Mouse (Mus musculus) natural killer cell, adult 2 months (primary cell): ENCODE measurements around the gene Stap1.

ENCODE experiments used
- DNase-seq, 2 experiments: peaks; one replicate each; pipeline ENCODE4 v3.0.0; 2022; ENCODE audit warnings: low spot score in 2 of 2

The Stap1 gene

DNA sequence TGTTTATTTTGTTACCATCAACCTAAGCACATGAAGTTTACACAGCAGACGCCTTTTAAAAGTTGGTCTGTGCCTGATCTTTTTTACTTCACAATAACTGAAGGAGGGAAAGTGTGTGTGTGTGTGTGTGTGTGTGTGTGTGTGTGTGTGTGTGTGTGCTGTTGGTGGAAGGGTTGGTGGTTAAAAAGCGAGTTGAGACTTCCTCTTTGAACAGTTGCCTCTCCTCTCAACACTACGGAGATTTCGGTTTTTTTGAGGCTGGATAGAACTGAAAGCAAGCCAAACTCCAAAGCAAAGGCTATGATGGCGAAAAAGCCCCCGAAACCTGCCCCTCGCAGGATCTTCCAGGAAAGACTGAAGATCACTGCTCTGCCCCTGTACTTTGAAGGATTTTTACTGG is at the start of gene Stap1:
TSS of gene Stap1 (plus strand) at position 209 of the 400 bp plus-strand sequence.
- peak; percentile 63 to 74 for DNase-seq

DNA sequence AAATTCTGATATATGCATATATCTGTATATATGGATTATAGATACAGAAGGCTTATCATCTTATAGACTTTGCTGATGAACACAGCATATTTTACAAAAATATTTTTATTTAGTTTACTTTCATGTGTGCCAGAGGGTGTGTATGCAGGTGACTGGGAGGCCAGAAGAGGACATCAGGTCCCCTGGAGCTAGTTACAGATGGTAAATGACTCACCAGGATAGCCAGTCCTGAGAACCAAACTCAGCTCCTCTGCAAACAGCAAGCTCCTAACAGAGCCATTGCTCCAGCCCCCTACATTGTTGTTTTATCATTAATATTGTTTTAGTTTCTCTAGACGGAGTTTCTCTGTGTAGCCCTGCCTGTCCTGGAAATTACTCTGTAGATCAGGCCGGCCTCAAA is 41.7 kb upstream of the Stap1 start:
- DNase-seq, result no peak

DNA sequence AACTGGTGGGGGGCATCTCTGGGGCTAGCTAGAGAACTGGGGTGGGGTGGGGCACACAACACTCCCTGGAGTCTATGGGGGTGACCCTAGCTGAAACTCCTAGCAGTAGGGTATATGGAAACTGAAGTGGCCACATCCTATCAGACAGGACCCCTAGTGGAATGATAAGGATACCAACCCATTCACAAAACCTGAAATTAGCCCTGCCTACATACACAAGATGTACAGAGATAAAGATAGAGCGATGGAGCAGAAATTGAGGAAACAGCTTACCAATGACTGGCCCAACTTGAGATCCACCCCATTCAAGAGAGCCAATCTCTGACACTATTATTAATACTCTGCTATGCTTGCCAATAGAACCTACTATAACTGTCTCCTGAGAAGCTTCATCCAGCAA is 8.0 kb upstream of the Stap1 start:
- DNase-seq, result no peak

DNA sequence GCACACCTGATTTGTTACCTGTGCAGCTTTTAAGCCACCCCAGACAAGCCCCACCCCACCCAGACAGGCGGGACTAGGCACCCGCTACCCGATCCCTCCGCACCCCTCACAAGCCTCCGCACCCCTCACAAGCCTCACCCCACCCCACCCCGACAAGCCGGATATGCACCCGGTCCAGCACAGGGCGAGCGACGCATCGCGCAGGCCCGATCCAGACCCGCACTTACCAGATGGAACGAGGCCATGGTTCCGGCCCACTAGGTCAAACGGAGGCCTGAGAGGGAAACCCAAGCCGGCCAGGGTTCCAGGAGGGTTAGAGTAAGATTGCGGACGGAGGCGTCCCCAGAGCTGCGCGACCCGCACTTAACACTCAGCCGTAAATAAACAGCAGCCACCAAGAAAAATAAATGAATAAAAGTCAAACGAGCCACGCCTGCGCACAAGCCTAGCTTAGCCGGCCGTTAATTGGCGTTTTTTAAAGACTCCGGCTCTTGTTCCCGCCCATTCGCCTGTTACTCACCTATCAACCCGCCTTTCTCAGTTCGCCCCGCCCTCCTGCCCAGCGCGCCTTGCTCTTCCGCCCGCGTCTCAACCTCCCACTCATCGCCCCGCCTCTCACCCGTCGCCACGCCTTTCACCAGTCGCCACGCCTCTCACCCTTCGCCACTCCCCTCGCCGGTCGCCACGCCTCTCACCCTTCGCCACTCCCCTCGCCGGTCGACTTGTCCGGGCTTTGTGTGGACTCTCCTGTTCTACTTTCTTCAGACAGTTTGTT is 6.3 kb upstream of the Stap1 start, which contains the start of gene Cenpc1:
TSS of gene Cenpc1 (minus strand) at position 483 of the 775 bp plus-strand sequence.
- peak; percentile 98 to 99 for DNase-seq

DNA sequence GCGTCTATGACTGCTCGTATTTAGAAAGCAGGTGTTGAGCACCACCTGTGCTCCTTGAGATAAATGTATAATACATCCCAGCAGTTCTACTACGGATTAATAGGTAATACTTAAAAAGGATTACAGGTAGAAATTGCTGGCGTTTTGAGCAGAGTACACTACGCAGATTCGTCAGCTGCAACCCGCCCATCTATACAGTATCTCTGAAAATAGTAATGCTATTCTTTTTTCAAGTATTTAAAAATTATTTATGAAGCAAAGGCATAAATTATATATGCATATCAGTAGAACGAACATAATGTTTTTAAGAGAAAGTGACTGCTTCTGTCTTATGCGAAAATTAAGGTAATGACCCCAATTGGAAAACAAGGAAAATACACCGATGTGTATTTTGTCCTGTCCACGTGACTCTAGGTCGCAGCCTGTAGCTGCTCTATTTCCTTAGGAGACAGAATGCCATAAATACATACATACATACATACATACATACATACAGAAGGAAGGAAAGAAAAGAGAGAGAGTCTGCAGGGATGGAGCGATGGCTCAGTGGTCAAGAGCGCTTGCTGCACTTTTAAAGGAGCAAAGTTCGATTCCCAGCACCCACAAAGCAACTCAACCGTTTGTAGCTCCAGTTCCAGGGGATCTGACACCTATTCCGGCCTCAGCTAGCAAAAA is 5.5 kb upstream of the Stap1 start:
- no peak for DNase-seq

DNA sequence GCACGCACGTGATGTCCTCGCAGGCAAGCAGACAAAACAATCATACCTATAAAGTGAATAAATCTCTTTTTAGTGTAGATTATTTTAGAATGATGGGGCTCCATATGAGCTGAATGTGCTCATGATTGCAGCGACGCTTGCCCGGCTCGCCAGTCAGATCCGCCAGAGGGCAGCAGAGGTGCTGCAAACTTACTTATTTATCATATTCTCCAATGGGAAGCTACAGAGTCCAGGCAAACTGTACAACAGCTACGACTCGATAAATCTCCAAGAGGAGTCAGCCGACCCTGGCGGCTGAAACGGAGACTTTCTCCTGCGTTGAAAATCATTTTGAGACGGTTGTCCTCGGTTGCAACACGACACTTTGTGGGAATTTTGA is 5.0 kb upstream of the Stap1 start:
- DNase-seq, result peak; percentile 79 to 86

DNA sequence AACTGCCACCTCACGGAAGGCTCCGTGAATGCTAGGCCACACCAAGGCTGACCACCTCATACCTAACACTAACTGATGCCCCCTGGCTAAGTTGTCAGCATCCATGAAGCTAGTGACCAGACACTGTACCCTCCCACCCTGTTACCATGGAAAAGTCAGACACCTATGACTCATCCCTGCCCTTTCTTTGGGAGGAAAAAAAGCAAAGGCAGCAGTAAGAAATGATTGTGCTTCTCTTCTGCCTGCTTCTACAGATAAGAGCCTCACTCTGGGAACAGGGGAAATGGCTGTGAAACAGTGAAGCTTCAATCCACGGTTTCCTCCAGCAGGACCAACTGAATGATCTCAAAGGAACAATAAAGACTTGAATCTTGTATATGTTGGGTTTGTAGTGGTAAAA is 3.1 kb upstream of the Stap1 start:
- peak in 1 of 2 experiments; percentile 13 for DNase-seq

DNA sequence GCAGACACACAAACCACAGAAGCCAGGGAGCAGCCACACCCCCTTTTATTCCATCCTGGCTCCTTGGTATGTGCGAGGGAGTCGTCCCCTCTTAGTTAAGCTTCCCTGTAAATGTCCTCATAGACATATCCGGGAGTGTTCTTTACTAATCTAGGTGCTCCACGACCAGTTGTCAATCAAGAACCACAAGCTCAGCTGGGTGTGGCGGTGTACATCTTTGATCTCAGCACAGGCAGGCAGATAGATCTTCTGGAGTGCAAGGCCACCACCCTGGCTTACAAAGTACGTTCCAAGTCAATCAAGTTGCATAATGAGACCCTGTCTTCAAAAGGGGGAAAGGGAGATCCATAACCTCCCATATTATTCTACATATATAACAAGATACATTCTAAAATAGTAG is 2.4 kb upstream of the Stap1 start:
- DNase-seq, result no peak

DNA sequence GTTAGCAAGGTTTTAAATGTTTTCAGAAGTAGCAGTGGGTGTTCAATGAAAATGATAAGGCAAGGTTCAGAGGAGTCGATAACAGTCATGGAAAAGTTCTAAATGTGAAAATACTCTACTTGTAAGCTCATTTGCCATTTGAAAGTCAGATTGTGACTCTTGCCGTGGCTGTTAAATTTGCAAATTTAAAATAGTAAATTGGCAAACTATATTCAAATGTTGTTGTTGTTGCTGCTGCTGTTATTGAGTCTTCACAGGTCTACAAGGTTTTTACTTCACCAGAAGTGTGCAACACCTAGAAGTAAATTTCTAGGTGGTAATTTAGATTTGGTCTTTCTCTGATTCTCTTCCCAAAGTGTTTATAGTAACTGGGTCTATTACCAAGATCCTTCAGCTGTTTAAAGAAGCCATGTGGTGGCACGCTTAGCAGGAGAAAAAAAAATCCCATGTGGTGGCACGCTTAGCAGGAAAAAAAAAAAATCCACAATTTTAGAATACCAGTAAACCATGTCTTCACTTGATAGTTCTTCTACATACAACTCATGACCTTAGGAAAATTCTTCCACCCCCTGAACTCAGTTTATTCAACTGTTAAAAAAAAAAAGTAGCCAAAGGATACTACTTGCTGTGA is 1.3 kb downstream of the Stap1 start:
- no peak for DNase-seq

DNA sequence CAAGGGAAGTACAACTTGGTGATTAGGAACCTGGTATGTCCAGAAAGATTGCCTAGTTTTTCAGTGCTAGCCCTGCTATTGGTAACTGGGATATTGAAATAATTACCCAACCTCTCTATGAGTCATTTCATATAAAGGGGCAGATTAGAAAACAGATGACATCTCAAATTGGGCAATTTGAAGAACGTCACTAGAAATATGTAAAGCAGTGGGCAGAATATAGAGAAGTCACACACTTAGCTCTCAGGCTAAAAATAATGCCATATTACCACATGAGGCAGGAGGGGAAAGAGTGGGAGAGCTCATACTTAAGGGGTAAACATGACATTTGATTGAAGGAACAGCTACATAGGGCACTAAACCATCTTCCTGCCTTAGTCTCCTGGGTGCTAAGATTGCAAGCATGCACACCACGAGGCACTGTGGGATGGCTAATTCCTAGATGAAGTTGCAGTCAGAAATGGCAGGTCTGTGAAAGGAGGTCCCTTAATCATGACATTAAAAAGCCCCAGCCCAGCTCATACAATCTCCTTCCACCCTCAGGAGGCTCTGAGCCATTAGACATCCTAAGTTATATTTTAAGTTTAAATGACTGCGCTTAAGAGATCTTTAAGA is 7.3 kb downstream of the Stap1 start:
- peak in 1 of 2 experiments; percentile 48 for DNase-seq

DNA sequence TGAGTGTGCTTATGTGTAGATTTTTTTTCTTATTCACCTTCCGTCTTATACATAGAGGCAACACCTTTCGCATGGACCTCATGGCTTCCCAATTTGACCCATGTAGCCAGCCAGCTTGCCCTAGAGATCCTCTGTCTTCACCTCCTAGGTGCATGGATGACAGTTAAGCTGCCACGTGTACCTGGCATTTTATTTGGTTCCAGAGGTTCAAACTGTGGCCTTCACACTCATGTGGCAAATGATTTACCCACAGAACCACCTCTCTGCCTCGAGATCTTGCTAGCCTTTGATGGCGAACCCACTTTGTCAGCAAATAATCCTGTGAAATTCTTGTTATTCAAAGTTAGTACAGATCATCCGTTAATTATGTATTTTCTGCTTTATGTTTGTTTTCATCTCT is 12.4 kb downstream of the Stap1 start:
- no peak for DNase-seq

DNA sequence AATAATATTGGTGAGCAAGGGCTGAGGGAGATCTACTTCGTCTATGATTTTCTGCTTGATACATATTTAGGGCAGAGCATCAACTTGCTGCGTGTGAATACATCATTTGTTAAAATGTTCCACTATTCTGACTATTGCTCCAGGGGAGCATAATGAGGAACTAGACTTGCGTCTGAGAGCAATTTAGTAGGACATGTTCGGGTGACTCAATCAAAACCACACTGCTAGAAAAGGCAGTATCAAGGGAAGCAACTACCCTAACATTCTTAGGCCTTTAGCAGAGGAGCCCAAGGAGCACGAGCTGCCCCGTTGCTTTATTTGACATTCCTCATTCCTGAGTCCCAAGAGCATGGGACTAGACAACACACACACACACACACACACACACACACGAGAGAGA is 13.4 kb downstream of the Stap1 start:
- no peak for DNase-seq

DNA sequence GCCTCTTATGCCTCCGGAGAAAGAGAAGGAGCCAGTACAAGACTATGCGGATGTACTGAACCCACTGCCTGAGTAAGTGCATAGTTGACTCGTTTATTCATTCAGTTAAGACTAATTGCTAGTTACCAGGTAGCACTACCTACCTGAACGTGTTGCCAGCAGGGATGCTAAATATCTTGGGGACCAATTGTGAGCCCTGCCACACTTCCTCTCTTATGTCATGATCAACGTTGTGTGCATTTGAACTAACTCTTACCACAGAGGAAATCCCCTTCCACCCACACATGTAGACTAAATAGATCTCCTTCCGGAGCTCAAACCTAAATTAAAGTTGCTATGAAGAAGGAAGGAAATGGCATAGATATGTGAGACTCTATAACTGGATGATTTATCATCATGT is 15.2 kb downstream of the Stap1 start:
- peak; percentile 69 to 77 for DNase-seq

DNA sequence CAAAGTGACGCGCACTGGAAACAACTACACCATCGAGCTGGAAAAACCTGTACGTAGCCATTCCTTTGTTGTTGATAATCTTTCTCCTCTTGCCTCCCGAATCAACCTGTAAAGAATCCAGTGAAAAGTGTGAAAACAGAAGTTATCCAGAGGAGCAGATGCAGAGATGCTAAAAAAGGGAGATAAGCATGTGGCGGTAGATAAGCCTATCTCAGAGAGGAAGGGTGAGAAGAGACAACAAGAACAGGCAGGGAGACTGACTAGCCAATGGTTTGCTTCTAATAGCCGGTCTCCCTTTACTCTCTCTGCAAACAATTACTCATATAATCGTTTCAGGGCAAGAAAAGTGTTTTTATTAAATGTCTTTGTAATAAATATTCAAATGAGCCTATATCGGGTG is 23.2 kb downstream of the Stap1 start:
- no peak for DNase-seq

DNA sequence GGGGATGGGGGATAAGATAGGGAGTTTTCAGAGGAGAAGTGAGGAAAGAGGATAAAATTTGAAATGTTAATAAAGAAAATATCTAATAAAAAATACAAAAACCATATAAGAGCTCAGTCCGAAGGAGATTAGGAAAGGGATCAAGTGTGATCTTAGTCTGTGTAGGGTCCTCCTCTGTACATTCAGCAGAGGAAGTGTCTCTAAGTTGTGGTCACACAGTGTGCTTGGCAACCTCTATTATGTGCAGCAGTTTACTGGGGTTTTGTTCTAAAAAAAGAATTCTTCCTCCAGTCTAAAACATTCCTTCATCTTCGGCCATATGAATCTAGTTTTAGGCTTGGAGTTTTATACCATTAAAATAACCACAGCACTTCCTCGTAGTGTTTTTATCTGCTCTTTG is 27.4 kb downstream of the Stap1 start:
- no peak for DNase-seq

DNA sequence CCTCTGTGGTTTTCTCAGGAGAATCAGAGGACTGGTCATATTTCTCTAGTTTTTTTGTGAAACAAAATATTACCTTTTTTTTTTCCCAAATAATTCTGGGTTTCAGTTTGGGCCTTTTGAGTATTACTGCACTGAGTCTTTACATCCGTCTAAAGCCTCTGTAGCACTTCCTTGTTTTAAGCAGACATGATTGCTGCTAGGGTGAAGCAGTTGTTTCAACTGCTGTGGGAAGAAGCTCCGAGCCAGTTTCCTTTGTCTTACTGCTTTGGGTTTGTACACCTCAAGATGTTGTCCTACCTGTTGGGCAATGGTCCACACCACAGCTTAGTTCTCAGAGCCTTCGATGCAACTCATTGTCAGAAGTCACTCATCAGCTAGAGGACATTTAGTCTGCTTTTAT is 29.1 kb downstream of the Stap1 start:
- DNase-seq, result no peak

DNA sequence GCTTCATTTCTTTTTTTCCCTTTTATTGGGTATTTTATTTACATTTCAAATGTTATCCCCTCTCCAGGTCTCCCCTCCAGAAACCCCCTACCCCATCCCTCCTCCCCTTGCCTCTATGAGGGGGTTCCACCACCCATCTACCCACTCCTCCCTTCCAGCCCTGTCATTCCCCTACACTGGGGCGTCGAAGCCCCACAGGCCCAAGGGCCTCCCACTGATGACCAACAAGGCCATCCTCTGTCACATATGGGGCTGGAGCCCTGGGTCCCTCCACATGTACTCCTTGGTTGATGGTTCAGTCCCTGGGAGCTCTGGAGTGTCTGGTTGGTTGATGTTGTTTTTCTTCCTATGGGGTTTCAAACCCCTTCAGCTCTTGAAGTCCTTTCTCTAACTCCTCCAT is 30.6 kb downstream of the Stap1 start:
- no peak for DNase-seq

DNA sequence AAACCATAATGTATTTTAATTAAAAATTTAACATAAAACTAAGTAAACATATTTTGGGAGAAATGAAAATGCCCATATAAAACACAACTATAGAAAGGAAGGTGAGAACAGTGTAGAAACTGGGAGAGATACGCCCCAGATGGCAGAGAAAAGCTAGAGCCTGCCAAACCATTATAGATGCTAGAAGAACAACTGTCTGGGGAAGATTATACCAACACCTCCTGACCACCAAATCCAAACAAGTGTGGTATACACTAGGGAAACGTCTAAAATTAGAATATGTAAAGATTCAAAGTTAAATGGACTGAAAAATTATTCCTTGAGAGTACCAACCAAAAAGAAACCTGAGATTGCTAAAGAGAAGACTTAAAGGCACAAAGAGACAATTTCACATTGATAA is 35.1 kb downstream of the Stap1 start:
- DNase-seq, result no peak

DNA sequence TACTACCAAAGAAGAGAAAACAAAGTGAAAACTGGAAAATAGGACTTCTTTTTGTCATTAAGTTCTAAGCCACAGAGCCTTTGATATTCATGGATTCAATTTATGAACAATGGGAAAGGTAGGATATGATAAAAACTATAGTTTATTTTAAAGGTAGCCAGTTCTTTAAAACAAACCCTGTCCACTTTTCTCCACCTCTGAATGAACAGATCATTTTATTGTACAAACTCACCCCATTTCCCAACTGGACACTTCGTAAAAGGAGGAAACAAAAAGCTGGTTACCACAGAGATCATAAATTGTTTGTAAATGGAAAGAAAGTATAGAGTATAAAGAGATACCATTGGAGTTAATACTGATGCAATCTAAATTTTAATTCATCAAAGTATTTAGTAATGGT is 39.5 kb downstream of the Stap1 start:
- DNase-seq, result no peak

DNA sequence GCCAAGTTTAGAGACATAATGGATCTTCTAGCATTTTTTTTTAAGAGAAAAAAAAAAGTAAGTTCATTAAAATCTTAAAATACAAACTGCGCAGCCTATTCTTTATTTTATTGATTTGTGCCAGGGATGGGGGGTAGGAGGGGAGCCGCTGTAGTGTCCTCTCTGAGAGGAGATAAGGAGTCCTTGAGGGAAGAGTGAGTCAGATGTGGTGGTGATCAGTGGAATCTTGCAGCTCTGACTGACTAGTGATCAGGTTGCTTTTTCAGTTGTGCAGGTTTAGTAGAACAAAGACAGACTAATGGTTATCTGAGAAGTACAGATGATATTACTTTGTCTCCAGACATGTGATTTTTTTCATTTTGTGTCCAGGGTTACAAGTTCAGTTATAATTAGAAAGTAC is 41.5 kb downstream of the Stap1 start:
- no peak for DNase-seq

DNA sequence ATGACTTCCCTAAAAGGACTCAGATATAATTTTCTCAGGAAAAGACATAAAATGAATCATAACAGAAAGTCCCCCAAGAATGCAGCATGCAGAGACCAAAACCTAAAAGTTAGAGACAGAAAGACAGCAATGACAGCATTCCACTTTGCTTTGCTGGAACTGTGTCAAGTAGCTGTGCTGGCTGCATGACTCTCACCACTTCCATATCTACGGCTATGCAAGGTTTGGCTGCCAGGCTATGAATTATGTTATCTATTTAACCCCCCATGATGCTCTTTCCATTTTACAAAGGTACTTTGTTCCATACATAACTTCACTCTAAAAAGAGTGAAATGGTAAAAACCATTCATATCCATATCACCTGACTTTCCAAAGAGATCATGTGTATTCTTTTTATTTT is 42.5 kb downstream of the Stap1 start:
- DNase-seq, result no peak

DNA sequence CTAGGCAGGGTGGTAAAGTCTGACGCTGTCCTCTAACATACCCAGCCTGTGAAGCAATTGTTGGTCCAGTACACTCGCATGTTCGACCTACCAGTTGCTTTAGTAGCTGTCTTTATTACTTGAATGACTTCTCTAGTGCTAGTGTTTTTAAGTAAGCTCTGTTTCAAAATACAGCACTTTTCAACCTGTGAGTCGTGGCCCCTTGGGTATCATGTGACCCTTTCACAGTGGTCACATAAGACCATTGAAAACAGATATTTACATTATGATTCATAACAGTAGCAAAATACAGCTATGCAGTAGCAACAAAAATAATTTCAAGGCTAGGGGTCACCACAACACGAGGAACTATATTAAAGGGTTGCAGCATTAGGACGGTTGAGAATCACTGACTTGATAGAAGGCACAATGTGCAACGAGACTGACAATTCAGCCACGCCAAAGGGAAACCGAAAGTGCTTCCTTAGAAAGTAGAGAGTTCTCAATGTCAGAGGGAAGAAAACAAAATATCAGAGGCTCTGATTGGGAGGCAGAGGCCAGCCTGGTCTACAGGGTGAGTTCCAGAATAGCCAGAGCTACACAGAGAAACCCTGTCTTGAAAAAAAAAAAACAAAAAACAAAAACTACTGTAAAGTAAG is 47.0 kb downstream of the Stap1 start:
- DNase-seq, result no peak
